ENCODE assay signal across 30 mouse cellular contexts in the genomic region with DNA sequence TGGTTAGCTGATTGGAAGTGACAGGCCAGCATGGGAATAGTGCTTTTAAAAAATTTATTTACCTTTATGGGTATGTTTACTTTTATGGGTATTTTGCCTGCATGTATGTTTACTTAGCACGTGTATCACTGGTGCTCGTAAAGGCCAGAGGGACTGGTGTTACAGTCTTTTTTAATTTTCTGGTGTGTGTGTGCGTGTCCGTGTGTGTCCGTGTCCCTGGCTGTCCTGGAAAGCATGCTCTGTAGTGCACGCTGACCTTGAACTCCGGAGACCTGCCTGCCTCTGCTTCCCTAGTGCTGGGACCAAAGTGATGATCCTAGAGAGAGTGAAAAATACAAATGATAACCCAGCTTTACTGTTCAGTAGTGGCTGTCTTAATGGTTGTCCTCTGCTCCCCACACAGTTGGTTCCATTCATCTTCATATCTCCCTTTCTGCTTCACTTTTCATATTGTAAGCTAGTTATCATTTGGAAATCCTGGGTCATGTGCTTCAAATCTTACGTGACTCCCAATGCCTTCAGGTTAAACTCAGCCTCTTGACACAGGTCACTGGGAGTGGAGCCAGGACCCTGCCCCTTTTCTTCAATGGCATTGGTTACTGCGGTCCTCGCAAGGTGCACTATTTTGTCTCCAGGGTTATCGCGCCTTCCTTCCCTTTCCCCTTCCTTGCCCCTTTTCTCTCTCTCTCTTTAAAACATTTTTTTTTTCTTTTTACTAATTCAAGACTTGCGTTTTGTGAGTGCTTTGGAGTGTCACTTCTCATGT. TPM values are rescaled to one million over a fixed set of nuclear protein-coding genes. Genes with fewer than 3 reads are reported as not detected.
DNase-seq lines count a peak whose midpoint lies in the region; ATAC-seq and TF ChIP-seq lines count a peak whose summit lies in the region.
"Had no signal": no experiment of that assay in that cellular context is flagged by ENCODE, and none has a peak within 500 bp of the region (broad histone marks: within the 10 kb centered on the region; RNA-seq: fewer than 3 reads in every experiment).

No protein-coding gene starts in this region.

- H3K36me3 ChIP-seq in liver, embryonic 12.5 days, result 0 out of 2 replicates have a peak, but pooled peaks cover 9% of the 10 kb centered on the region
- H3K36me3 ChIP-seq in myocyte (ENCODE audit: control insufficient read depth, insufficient read depth), result peaks cover 6% of the 10 kb centered on the region
- H3K36me3 ChIP-seq in midbrain, embryonic 16.5 days (ENCODE audit: control insufficient read depth, insufficient read depth, low read length), result no peaks in the 10 kb centered on the region
- H3K36me3 ChIP-seq: embryonic facial prominence, embryonic 12.5 days; heart, embryonic 12.5 days; midbrain, embryonic 13.5 days; neural tube, embryonic 13.5 days had no signal

- no peaks in the 10 kb centered on the region for H3K27me3 ChIP-seq in liver, embryonic 12.5 days (replicated peaks)
- no peaks in the 10 kb centered on the region for H3K27me3 ChIP-seq in myocyte (ENCODE audit: control insufficient read depth, insufficient read depth, insufficient read length)
- no peaks in the 10 kb centered on the region for H3K27me3 ChIP-seq in midbrain, embryonic 16.5 days (ENCODE audit: control insufficient read depth, insufficient read depth, low read depth, low read length)
- H3K27me3 ChIP-seq: embryonic facial prominence, embryonic 12.5 days; heart, embryonic 12.5 days; megakaryocyte, embryonic 14.5 days; midbrain, embryonic 13.5 days; neural tube, embryonic 13.5 days had no signal

- no peaks in the 10 kb centered on the region for H3K9me3 ChIP-seq in liver, embryonic 12.5 days (replicated peaks)
- H3K9me3 ChIP-seq in midbrain, embryonic 16.5 days (replicated peaks; ENCODE audit: control insufficient read depth, low read length, poor library complexity, severe bottlenecking), result no peaks in the 10 kb centered on the region
- H3K9me3 ChIP-seq: embryonic facial prominence, embryonic 12.5 days; heart, embryonic 12.5 days; megakaryocyte, embryonic 14.5 days; midbrain, embryonic 13.5 days; neural tube, embryonic 13.5 days had no signal

- no peak for ATAC-seq in liver, embryonic 12.5 days
- no peak for ATAC-seq in midbrain, embryonic 16.5 days
- ATAC-seq: forebrain, embryonic 14.5 days; hindbrain, postnatal 0 days; midbrain, embryonic 13.5 days had no signal

- peak; percentile 24 for DNase-seq in kidney, adult 9 months
- DNase-seq in kidney, postnatal 25 days, result no peak
- DNase-seq in adrenal gland, adult 18-20 months (ENCODE audit: low spot score in 2 of 2), result no peak
- DNase-seq: cerebellum, adult 2 months; cerebellum, postnatal 25 days; heart, postnatal 10 days; kidney, postnatal 14 days; lung, adult 2 months; retina, postnatal 1 day; right cerebral cortex, postnatal 4 days; thymus, adult 2 months had no signal

- peak overlapping the region; percentile 70 for H3K4me2 ChIP-seq in liver, embryonic 12.5 days
- H3K4me2 ChIP-seq in myocyte (ENCODE audit: low read depth), result peak overlapping the region; percentile 89
- H3K4me2 ChIP-seq in midbrain, embryonic 16.5 days (ENCODE audit: low read length), result no peak overlapping the region
- H3K4me2 ChIP-seq: embryonic facial prominence, embryonic 12.5 days; heart, embryonic 12.5 days; midbrain, embryonic 13.5 days; neural tube, embryonic 13.5 days had no signal

- H3K4me1 ChIP-seq in bone marrow, adult 2 months (ENCODE audit: control insufficient read depth, insufficient read depth, low read length), result peaks cover 8% of the 10 kb centered on the region
- peaks cover 91% of the 10 kb centered on the region for H3K4me1 ChIP-seq in liver, embryonic 12.5 days
- H3K4me1 ChIP-seq in midbrain, embryonic 16.5 days (ENCODE audit: control insufficient read depth, insufficient read depth, low read length), result peaks cover 28% of the 10 kb centered on the region

- no peak for TF ChIP-seq POLR2A in bone marrow, adult 2 months (IDR thresholded peaks at IDR 0.05; ENCODE audit: borderline replicate concordance, control insufficient read depth, low read depth, low read length)
- TF ChIP-seq POLR2A in myocyte (IDR thresholded peaks at IDR 0.05; ENCODE audit: insufficient read length, low read depth), result peak; percentile 19

- peak overlapping the region; percentile 19; the same call in 1 of the 2 replicates for H3K27ac ChIP-seq in bone marrow, adult 2 months (ENCODE audit: control insufficient read depth, insufficient read depth, low read depth, low read length, poor library complexity)
- H3K27ac ChIP-seq in liver, embryonic 12.5 days, result peak overlapping the region; percentile 80
- no peak overlapping the region for H3K27ac ChIP-seq in midbrain, embryonic 16.5 days (ENCODE audit: low read length)
- H3K27ac ChIP-seq: embryonic facial prominence, embryonic 12.5 days; hindbrain, postnatal 0 days; layer of hippocampus, adult 2 months; midbrain, embryonic 13.5 days; stomach, postnatal 0 days had no signal

- WGBS in bone marrow, adult 2 months, result 70% methylated on average over 13 of the region's 13 CpGs
- WGBS in liver, embryonic 12.5 days (ENCODE audit: insufficient replicate concordance), result 64% methylated on average over 13 of the region's 13 CpGs
- 91% methylated on average over 13 of the region's 13 CpGs for WGBS in midbrain, embryonic 16.5 days

- TF ChIP-seq CTCF in bone marrow, adult 2 months (IDR thresholded peaks at IDR 0.05; ENCODE audit: control insufficient read depth, insufficient read depth, low read length), result no peak

- H3ac ChIP-seq in myocyte (ENCODE audit: control insufficient read depth, insufficient read length), result no peak overlapping the region

- peaks cover 100% of the 10 kb centered on the region for H3K79me2 ChIP-seq in myocyte (ENCODE audit: control insufficient read depth, insufficient read depth)

- no peak overlapping the region for H3K4me3 ChIP-seq in bone marrow, adult 2 months (replicated peaks; ENCODE audit: control insufficient read depth, low read depth, low read length)
- peak overlapping the region; percentile 19 for H3K4me3 ChIP-seq in liver, embryonic 12.5 days
- no peak overlapping the region for H3K4me3 ChIP-seq in myocyte
- H3K4me3 ChIP-seq in midbrain, embryonic 16.5 days (ENCODE audit: low read depth, low read length), result no peak overlapping the region
- H3K4me3 ChIP-seq: embryonic facial prominence, embryonic 12.5 days; heart, embryonic 12.5 days; layer of hippocampus, adult 2 months; megakaryocyte, embryonic 14.5 days; midbrain, embryonic 13.5 days; neural tube, embryonic 13.5 days had no signal

- peak overlapping the region; percentile 59 for H3K9ac ChIP-seq in liver, embryonic 12.5 days
- H3K9ac ChIP-seq in midbrain, embryonic 16.5 days (ENCODE audit: low read depth, low read length), result no peak overlapping the region
- H3K9ac ChIP-seq: embryonic facial prominence, embryonic 12.5 days; heart, embryonic 12.5 days; midbrain, embryonic 13.5 days; neural tube, embryonic 13.5 days had no signal

TF ChIP-seq in myocyte, 11 proteins besides CTCF, POLR2A, EP300 and RAD21:
- TF ChIP-seq TCF12 (IDR thresholded peaks at IDR 0.05; ENCODE audit: insufficient read depth, poor library complexity, severe bottlenecking) (no peak), POLR2AphosphoS2 (IDR thresholded peaks at IDR 0.05; ENCODE audit: insufficient read length, low read depth) (peak; percentile 37), MYOD1 (IDR thresholded peaks at IDR 0.05; ENCODE audit: control insufficient read depth in 1 of 3, insufficient read length in 2 of 3, low read depth in 2 of 3) (no peak), MAX (IDR thresholded peaks at IDR 0.05; ENCODE audit: low read depth) (no peak), MYOG (IDR thresholded peaks at IDR 0.05; ENCODE audit: control insufficient read depth in 1 of 3, insufficient read depth in 1 of 3, insufficient read length in 2 of 3, low read depth in 2 of 3) (no peak), REST (IDR thresholded peaks at IDR 0.05; ENCODE audit: insufficient read depth, insufficient read length) (no peak), CEBPB (IDR thresholded peaks at IDR 0.05; ENCODE audit: insufficient read depth, poor library complexity, severe bottlenecking) (no peak), USF1 (IDR thresholded peaks at IDR 0.05; ENCODE audit: low read depth) (no peak), SRF (IDR thresholded peaks at IDR 0.05; ENCODE audit: control insufficient read depth, insufficient read length, low read depth) (no peak)

RNA-seq across cellular contexts. Expression of a gene that starts 5.9 kb away (rescaled TPM):
- 17.5 and 18.7 TPM in 2 replicates for polyA plus RNA-seq in bone marrow, adult 2 months (2011; ENCODE audit: insufficient read depth, insufficient read length, low replicate concordance, missing spikeins)
- 14.2 and 14.4 TPM in 2 replicates for polyA plus RNA-seq in liver, embryonic 12.5 days (2016; fragmentation: Nextera tagmentation; extraction: Ambion mirVana)
- 24.0 TPM for polyA plus RNA-seq in myocyte (2012; fragmentation: generic; extraction: Trizol)
- total RNA-seq in adrenal gland, adult 18-20 months (2021), result 10 to 100 TPM; 31.7 to 32.0 TPM
- 18.1 and 22.2 TPM in 2 replicates for polyA plus RNA-seq in midbrain, embryonic 16.5 days (2015; fragmentation: Nextera tagmentation; extraction: Ambion mirVana)

RNA-seq across cellular contexts. Expression of a gene that starts 56.1 kb away (rescaled TPM):
- polyA plus RNA-seq in bone marrow, adult 2 months (2011; ENCODE audit: insufficient read depth, insufficient read length, low replicate concordance, missing spikeins), result not detected in 2 replicates
- polyA plus RNA-seq in liver, embryonic 12.5 days (2016; fragmentation: Nextera tagmentation; extraction: Ambion mirVana), result not detected in 2 replicates
- 0.01 TPM for polyA plus RNA-seq in myocyte (2012; fragmentation: generic; extraction: Trizol)
- total RNA-seq in adrenal gland, adult 18-20 months (2021), result not detected
- 0.04 TPM in 1 of 2 replicates, not detected in the other for polyA plus RNA-seq in midbrain, embryonic 16.5 days (2015; fragmentation: Nextera tagmentation; extraction: Ambion mirVana)
- total RNA-seq: gastrocnemius, adult 8-10 months; heart, postnatal 10 days; hindbrain, postnatal 0 days; layer of hippocampus, adult 2 months; layer of hippocampus, postnatal 25 days had no signal
- polyA plus RNA-seq: cerebellum, adult 2 months; embryonic facial prominence, embryonic 12.5 days; forebrain, embryonic 14.5 days; frontal cortex, adult 2 months; gonadal fat pad, adult 2 months; heart, embryonic 12.5 days; hindbrain, embryonic 11.5 days; limb, embryonic 11.5 days; neural tube, embryonic 13.5 days; thymus, adult 2 months had no signal
